Mouse (Mus musculus) embryonic facial prominence, embryonic 13.5 days (tissue): ENCODE data around the gene Ablim1. TPM values are rescaled to one million over a fixed set of nuclear protein-coding genes. Genes with fewer than 3 reads are reported as not detected.

Experiments
- ATAC-seq: fragments of 200-750 bp; cut with Nextera tagmentation; 2 replicates; pipeline ENCODE4 v1.8.0; 2017; ENCODE audit warnings: low read depth; ENCODE audit not compliant: insufficient number of reproducible peaks, insufficient read depth, low FRiP score, low TSS enrichment
- H3K27ac ChIP-seq: fragments of 300-500 bp; sonication (generic); 2 replicates; pipeline ENCODE4 v1.5.1; 2015; ENCODE audit warnings: moderate library complexity, mild to moderate bottlenecking, inconsistent platforms
- H3K27me3 ChIP-seq: fragments of 300-500 bp; sonication (generic); 2 replicates; pipeline ENCODE4 v1.6.1; 2015; ENCODE audit warnings: mild to moderate bottlenecking, inconsistent platforms
- H3K36me3 ChIP-seq: fragments of 300-500 bp; sonication (generic); 2 replicates; pipeline ENCODE4 v1.6.1; 2015; ENCODE audit warnings: mild to moderate bottlenecking, inconsistent platforms
- H3K4me1 ChIP-seq: fragments of 300-500 bp; sonication (generic); 2 replicates; pipeline ENCODE4 v1.6.1; 2015; ENCODE audit warnings: inconsistent platforms
- H3K4me2 ChIP-seq: fragments of 300-500 bp; sonication (generic); 2 replicates; pipeline ENCODE4 v1.6.1; 2015; ENCODE audit warnings: moderate library complexity, mild to moderate bottlenecking, inconsistent platforms
- H3K4me3 ChIP-seq: fragments of 300-500 bp; sonication (generic); 2 replicates; pipeline ENCODE4 v1.5.1; 2015; ENCODE audit warnings: mild to moderate bottlenecking, inconsistent platforms
- H3K9ac ChIP-seq: fragments of 300-500 bp; sonication (generic); 2 replicates; pipeline ENCODE4 v1.6.1; 2015; ENCODE audit warnings: mild to moderate bottlenecking, inconsistent platforms
- H3K9me3 ChIP-seq: fragments of 300-500 bp; sonication (generic); 2 replicates; pipeline ENCODE4 v1.6.1; 2016; ENCODE audit warnings: inconsistent platforms
- whole genome bisulfite sequencing: fragments of 180-500 bp; shearing (Covaris S2); methylation state at CpG from one replicate; pipeline ENCODE4 v1.1.7; 2015; ENCODE audit warnings: mixed read lengths; 5-methylcytosine and 5-hydroxymethylcytosine counted together
- polyA plus RNA-seq: library from polyadenylated mRNA; unstranded; fragments of >200 nt; fragmentation: Nextera tagmentation; extraction: Ambion mirVana; gene quantifications from 2 replicates; pipeline ENCODE4 v1.2.1, GENCODE M21; 2015

The Ablim1 gene
- polyA plus RNA-seq, 1 experiment from 2014 or later: 33.3 TPM

- ATAC-seq: no peak
- H3K4me3 ChIP-seq: no peak overlapping the region
- H3K4me1 ChIP-seq: peaks cover 19% of the 10 kb centered on the region
- WGBS: 57% methylated on average over 4 of the region's 4 CpGs
- H3K27me3 ChIP-seq: peaks cover 26% of the 10 kb centered on the region
- no peak overlapping the region for H3K9ac ChIP-seq
- H3K9me3 ChIP-seq: no peaks in the 10 kb centered on the region
- H3K27ac ChIP-seq: no peak overlapping the region
- H3K4me2 ChIP-seq: no peak overlapping the region
- H3K36me3 ChIP-seq: no peaks in the 10 kb centered on the region
Observed at GRCm38 (mm10) chr19:57009653-57010052, 305.1 kb downstream of the Ablim1 start.

- ATAC-seq: no peak; the same call in 1 of the 2 replicates
- peak within 1 kb of the TSS; percentile 74 for H3K9ac ChIP-seq
- WGBS: 1% methylated on average over 68 of the region's 68 CpGs
- peak within 1 kb of the TSS; percentile 96 for H3K4me2 ChIP-seq
- no peaks in the 10 kb centered on the region for H3K36me3 ChIP-seq
- H3K9me3 ChIP-seq: no peaks in the 10 kb centered on the region
- H3K4me1 ChIP-seq: peaks cover 28% of the 10 kb centered on the region
- no peak within 1 kb of the TSS for H3K27ac ChIP-seq
- peak within 1 kb of the TSS; percentile 58 for H3K4me3 ChIP-seq
- H3K27me3 ChIP-seq: peaks cover 26% of the 10 kb centered on the region
Observed at GRCm38 (mm10) chr19:57007781-57008710, 306.7 kb downstream of the Ablim1 start, which contains the start of gene Afap1l2. Gene Afap1l2 (minus strand): TSS chr19:57008228.

GRCm38 (mm10) chr19:57007291-57007690, 307.4 kb downstream of the Ablim1 start:
- no peak overlapping the region for H3K27ac ChIP-seq
- no peak for ATAC-seq
- peaks cover 26% of the 10 kb centered on the region for H3K27me3 ChIP-seq
- H3K4me1 ChIP-seq: peaks cover 32% of the 10 kb centered on the region
- no peaks in the 10 kb centered on the region for H3K9me3 ChIP-seq
- WGBS: 49% methylated on average over 16 of the region's 16 CpGs
- H3K4me3 ChIP-seq: peak overlapping the region; percentile 58
- H3K9ac ChIP-seq: peak overlapping the region; percentile 74; the same call in 1 of the 2 replicates
- H3K4me2 ChIP-seq: peak overlapping the region; percentile 96
- no peaks in the 10 kb centered on the region for H3K36me3 ChIP-seq

GRCm38 (mm10) chr19:57006841-57007240, 307.9 kb downstream of the Ablim1 start:
- Histone ChIP-seq H3K4me2 (peak overlapping the region; percentile 96), H3K4me3 (no peak overlapping the region), H3K27ac (no peak overlapping the region), H3K36me3 (no peaks in the 10 kb centered on the region), H3K27me3 (peaks cover 26% of the 10 kb centered on the region), H3K4me1 (peaks cover 32% of the 10 kb centered on the region), H3K9me3 (no peaks in the 10 kb centered on the region), H3K9ac (no peak overlapping the region)
- ATAC-seq: no peak
- WGBS: 47% methylated on average over 13 of the region's 13 CpGs

- H3K9ac ChIP-seq: no peak overlapping the region
- H3K36me3 ChIP-seq: no peaks in the 10 kb centered on the region
- peaks cover 26% of the 10 kb centered on the region for H3K27me3 ChIP-seq
- no peak overlapping the region for H3K4me2 ChIP-seq
- H3K4me3 ChIP-seq: no peak overlapping the region
- 92% methylated on average over 4 of the region's 4 CpGs for WGBS
- no peaks in the 10 kb centered on the region for H3K9me3 ChIP-seq
- no peak for ATAC-seq
- H3K27ac ChIP-seq: no peak overlapping the region
- H3K4me1 ChIP-seq: peaks cover 38% of the 10 kb centered on the region
Observed at GRCm38 (mm10) chr19:57005062-57005461, 309.7 kb downstream of the Ablim1 start.

- no peaks in the 10 kb centered on the region for H3K36me3 ChIP-seq
- H3K4me1 ChIP-seq: peaks cover 53% of the 10 kb centered on the region
- no peaks in the 10 kb centered on the region for H3K9me3 ChIP-seq
- H3K4me2 ChIP-seq: no peak overlapping the region
- H3K27ac ChIP-seq: no peak overlapping the region
- H3K27me3 ChIP-seq: peaks cover 18% of the 10 kb centered on the region
- H3K4me3 ChIP-seq: no peak overlapping the region
- H3K9ac ChIP-seq: no peak overlapping the region
- ATAC-seq: no peak
- WGBS: 44% methylated on average over 7 of the region's 7 CpGs
Observed at GRCm38 (mm10) chr19:57003460-57003810, 311.3 kb downstream of the Ablim1 start.

GRCm38 (mm10) chr19:57002741-57003459, 311.8 kb downstream of the Ablim1 start:
- WGBS: 56% methylated on average over 12 of the region's 12 CpGs
- H3K4me1 ChIP-seq: peaks cover 55% of the 10 kb centered on the region
- H3K27ac ChIP-seq: no peak overlapping the region
- H3K27me3 ChIP-seq: peaks cover 16% of the 10 kb centered on the region
- no peak overlapping the region for H3K4me2 ChIP-seq
- H3K9ac ChIP-seq: no peak overlapping the region
- no peak for ATAC-seq
- H3K4me3 ChIP-seq: no peak overlapping the region
- no peaks in the 10 kb centered on the region for H3K36me3 ChIP-seq
- H3K9me3 ChIP-seq: no peaks in the 10 kb centered on the region

GRCm38 (mm10) chr19:57001926-57002325, 312.8 kb downstream of the Ablim1 start:
- no peak overlapping the region for H3K9ac ChIP-seq
- no peak for ATAC-seq
- H3K9me3 ChIP-seq: no peaks in the 10 kb centered on the region
- no peaks in the 10 kb centered on the region for H3K36me3 ChIP-seq
- peaks cover 55% of the 10 kb centered on the region for H3K4me1 ChIP-seq
- WGBS: 81% methylated on average over 4 of the region's 4 CpGs
- peaks cover 7% of the 10 kb centered on the region for H3K27me3 ChIP-seq
- no peak overlapping the region for H3K27ac ChIP-seq
- no peak overlapping the region for H3K4me2 ChIP-seq
- H3K4me3 ChIP-seq: no peak overlapping the region

- no peak overlapping the region for H3K4me2 ChIP-seq
- ATAC-seq: no peak
- H3K9me3 ChIP-seq: no peaks in the 10 kb centered on the region
- WGBS: 88% methylated on average over 5 of the region's 5 CpGs
- H3K27ac ChIP-seq: no peak overlapping the region
- H3K36me3 ChIP-seq: no peaks in the 10 kb centered on the region
- no peak overlapping the region for H3K9ac ChIP-seq
- H3K4me1 ChIP-seq: peaks cover 58% of the 10 kb centered on the region
- no peak overlapping the region for H3K4me3 ChIP-seq
- no peaks in the 10 kb centered on the region for H3K27me3 ChIP-seq
Observed at GRCm38 (mm10) chr19:57000592-57000991, 314.1 kb downstream of the Ablim1 start.

GRCm38 (mm10) chr19:56999781-57000180, 314.9 kb downstream of the Ablim1 start:
- Histone ChIP-seq H3K4me2 (no peak overlapping the region), H3K4me3 (no peak overlapping the region), H3K4me1 (peaks cover 58% of the 10 kb centered on the region), H3K9ac (no peak overlapping the region), H3K9me3 (no peaks in the 10 kb centered on the region), H3K27ac (peak overlapping the region; percentile 89; the same call in 1 of the 2 replicates), H3K27me3 (no peaks in the 10 kb centered on the region), H3K36me3 (no peaks in the 10 kb centered on the region)
- 68% methylated on average over 2 of the region's 2 CpGs for WGBS
- no peak for ATAC-seq

GRCm38 (mm10) chr19:56998910-56999309, 315.8 kb downstream of the Ablim1 start:
- no peaks in the 10 kb centered on the region for H3K9me3 ChIP-seq
- ATAC-seq: no peak
- H3K4me3 ChIP-seq: no peak overlapping the region
- no peak overlapping the region for H3K4me2 ChIP-seq
- no peaks in the 10 kb centered on the region for H3K36me3 ChIP-seq
- H3K27ac ChIP-seq: peak overlapping the region; percentile 89
- no peaks in the 10 kb centered on the region for H3K27me3 ChIP-seq
- 34% methylated on average over 2 of the region's 2 CpGs for WGBS
- no peak overlapping the region for H3K9ac ChIP-seq
- peaks cover 61% of the 10 kb centered on the region for H3K4me1 ChIP-seq
